In the genomic region with DNA sequence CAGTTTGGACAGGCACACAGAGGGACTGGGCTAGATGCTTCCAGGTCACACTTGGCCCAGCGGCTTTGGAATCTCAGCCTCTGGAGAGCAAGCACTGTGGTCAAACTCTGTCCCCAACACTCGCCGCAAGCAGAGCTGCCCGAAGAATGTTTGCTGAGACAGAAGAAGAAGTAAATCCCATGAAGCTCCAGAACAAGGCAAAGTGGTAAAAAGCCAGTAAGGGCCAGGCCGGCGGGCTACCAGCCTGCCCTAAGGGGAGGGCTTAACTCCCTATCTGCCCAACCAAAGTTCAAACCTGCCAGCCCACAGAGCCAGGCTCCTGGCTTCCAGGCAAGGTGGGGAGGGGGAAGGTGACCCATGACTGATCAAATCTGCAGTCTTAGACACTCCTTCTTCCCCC, we compare ENCODE assay signal across 32 mouse cellular contexts. TPM values are rescaled to one million over a fixed set of nuclear protein-coding genes. Genes with fewer than 3 reads are reported as not detected.
DNase-seq lines count a peak whose midpoint lies in the region; ATAC-seq and TF ChIP-seq lines count a peak whose summit lies in the region.
"Had no signal": no experiment of that assay in that cellular context is flagged by ENCODE, and none has a peak within 500 bp of the region (broad histone marks: within the 10 kb centered on the region; RNA-seq: fewer than 3 reads in every experiment).

No protein-coding gene starts in this region.

- no peaks in the 10 kb centered on the region for H3K4me1 ChIP-seq in kidney, embryonic 14.5 days (ENCODE audit: control insufficient read depth, insufficient read depth, low read length)
- peaks cover 6% of the 10 kb centered on the region; the same call in 1 of the 2 replicates for H3K4me1 ChIP-seq in brown adipose tissue, adult 24 weeks (ENCODE audit: control insufficient read depth, insufficient read depth, insufficient read length, low read length)
- H3K4me1 ChIP-seq: forebrain, embryonic 12.5 days; lung, embryonic 15.5 days; midbrain, embryonic 15.5 days; neural tube, embryonic 12.5 days had no signal

- peaks cover 67% of the 10 kb centered on the region for H3K79me2 ChIP-seq in myocyte (ENCODE audit: control insufficient read depth, insufficient read depth)

- DNase-seq in heart, adult 11 months: peak; percentile 83
- DNase-seq in heart, postnatal 36 days: no peak
- peak; percentile 36 to 77 for DNase-seq in kidney, postnatal 25 days
- DNase-seq in cerebellum, postnatal 4 days (ENCODE audit: low spot score in 2 of 2): no peak
- no peak for DNase-seq in urinary bladder, postnatal 4 days (ENCODE audit: low spot score in 2 of 2)
- DNase-seq: cerebellum, adult 8-10 months; cerebellum, postnatal 36 days; embryo, embryonic 11 days; gastrocnemius, postnatal 25 days; heart, adult 18-20 months; right cerebral cortex, adult 18-20 months; spleen, adult 18-20 months; thymus, adult 18-20 months; thymus, postnatal 25 days had no signal

- H3K9ac ChIP-seq in kidney, embryonic 14.5 days (ENCODE audit: low read depth, low read length): no peak overlapping the region
- H3K9ac ChIP-seq: embryonic facial prominence, embryonic 13.5 days; forebrain, embryonic 12.5 days; heart, embryonic 12.5 days; hindbrain, embryonic 15.5 days; limb, embryonic 13.5 days; lung, embryonic 15.5 days; midbrain, embryonic 15.5 days; neural tube, embryonic 12.5 days had no signal

- 85% methylated on average over 6 of the region's 6 CpGs for WGBS in kidney, embryonic 14.5 days

- no peak overlapping the region for H3K27ac ChIP-seq in kidney, embryonic 14.5 days (ENCODE audit: low read depth, low read length)
- H3K27ac ChIP-seq in brown adipose tissue, adult 24 weeks (replicated peaks; ENCODE audit: low read depth, low read length): peak overlapping the region; percentile 35; the same call in 1 of the 2 replicates
- H3K27ac ChIP-seq: embryonic facial prominence, embryonic 13.5 days; forebrain, embryonic 12.5 days; hindbrain, embryonic 10.5 days; hindbrain, embryonic 15.5 days; layer of hippocampus, adult 2 months; left cerebral cortex, adult 2 months; limb, embryonic 13.5 days; lung, embryonic 15.5 days; midbrain, embryonic 10.5 days; midbrain, embryonic 15.5 days; neural tube, embryonic 12.5 days had no signal

- H3K36me3 ChIP-seq in kidney, embryonic 14.5 days (ENCODE audit: control insufficient read depth, insufficient read depth, low read length): no peaks in the 10 kb centered on the region
- no peaks in the 10 kb centered on the region for H3K36me3 ChIP-seq in myocyte (ENCODE audit: control insufficient read depth, insufficient read depth)
- H3K36me3 ChIP-seq: embryonic facial prominence, embryonic 13.5 days; forebrain, embryonic 12.5 days; heart, embryonic 12.5 days; hindbrain, embryonic 10.5 days; hindbrain, embryonic 15.5 days; limb, embryonic 13.5 days; lung, embryonic 15.5 days; midbrain, embryonic 10.5 days; midbrain, embryonic 15.5 days; neural tube, embryonic 12.5 days had no signal

- no peak for ATAC-seq in kidney, embryonic 14.5 days (ENCODE audit: low FRiP score, low TSS enrichment)
- ATAC-seq: inflammation-experienced regulatory T-cells, adult 6 months; midbrain, embryonic 15.5 days had no signal

- no peak overlapping the region for H3K4me2 ChIP-seq in kidney, embryonic 14.5 days (replicated peaks; ENCODE audit: low read depth, low read length)
- H3K4me2 ChIP-seq in myocyte (ENCODE audit: low read depth): peak overlapping the region; percentile 76
- H3K4me2 ChIP-seq: embryonic facial prominence, embryonic 13.5 days; forebrain, embryonic 12.5 days; heart, embryonic 12.5 days; hindbrain, embryonic 15.5 days; limb, embryonic 13.5 days; liver, embryonic 11.5 days; lung, embryonic 15.5 days; midbrain, embryonic 15.5 days; neural tube, embryonic 12.5 days had no signal

- no peak overlapping the region for H3K4me3 ChIP-seq in kidney, embryonic 14.5 days (ENCODE audit: low read length)
- H3K4me3 ChIP-seq in brown adipose tissue, adult 24 weeks (ENCODE audit: insufficient read depth, low read depth, low read length): no peak overlapping the region
- H3K4me3 ChIP-seq in myocyte: no peak overlapping the region
- H3K4me3 ChIP-seq: embryonic facial prominence, embryonic 13.5 days; forebrain, embryonic 12.5 days; heart, embryonic 12.5 days; hindbrain, embryonic 10.5 days; hindbrain, embryonic 15.5 days; layer of hippocampus, adult 2 months; left cerebral cortex, adult 2 months; limb, embryonic 13.5 days; lung, embryonic 15.5 days; midbrain, embryonic 10.5 days; midbrain, embryonic 15.5 days; neural tube, embryonic 12.5 days had no signal

- no peak for TF ChIP-seq POLR2A in myocyte (IDR thresholded peaks at IDR 0.05; ENCODE audit: insufficient read length, low read depth)

- intact Hi-C loops in heart, postnatal 36 days (cut with DNase I): no loop called here

- no peaks in the 10 kb centered on the region for H3K9me3 ChIP-seq in kidney, embryonic 14.5 days (ENCODE audit: control insufficient read depth, low read length)
- H3K9me3 ChIP-seq: embryonic facial prominence, embryonic 13.5 days; forebrain, embryonic 12.5 days; heart, embryonic 12.5 days; hindbrain, embryonic 10.5 days; hindbrain, embryonic 15.5 days; limb, embryonic 13.5 days; lung, embryonic 15.5 days; midbrain, embryonic 10.5 days; midbrain, embryonic 15.5 days; neural tube, embryonic 12.5 days had no signal

- H3ac ChIP-seq in myocyte (ENCODE audit: control insufficient read depth, insufficient read length): no peak overlapping the region

- no peaks in the 10 kb centered on the region for H3K27me3 ChIP-seq in kidney, embryonic 14.5 days (ENCODE audit: control insufficient read depth, insufficient read depth, low read length)
- H3K27me3 ChIP-seq in myocyte (ENCODE audit: control insufficient read depth, insufficient read depth, insufficient read length): no peaks in the 10 kb centered on the region
- H3K27me3 ChIP-seq: CH12.LX; embryonic facial prominence, embryonic 13.5 days; forebrain, embryonic 12.5 days; heart, embryonic 12.5 days; hindbrain, embryonic 15.5 days; limb, embryonic 13.5 days; lung, embryonic 15.5 days; midbrain, embryonic 15.5 days; neural tube, embryonic 12.5 days had no signal

TF ChIP-seq in myocyte, 11 proteins besides CTCF, POLR2A, EP300 and RAD21:
- TF ChIP-seq USF1 (IDR thresholded peaks at IDR 0.05; ENCODE audit: low read depth) (no peak), MYOG (IDR thresholded peaks at IDR 0.05; ENCODE audit: control insufficient read depth in 1 of 3, insufficient read depth in 1 of 3, insufficient read length in 2 of 3, low read depth in 2 of 3) (peak in 1 of 3 experiments; percentile 34), MYOD1 (IDR thresholded peaks at IDR 0.05; ENCODE audit: control insufficient read depth in 1 of 3, insufficient read length in 2 of 3, low read depth in 2 of 3) (peak in 1 of 3 experiments; percentile 3)

RNA-seq across cellular contexts. Expression of a gene that starts 52.2 kb away (rescaled TPM):
- total RNA-seq in heart, postnatal 36 days (2021): 10 to 100 TPM; 80.3 to 90.0 TPM
- polyA plus RNA-seq in kidney, embryonic 14.5 days (2014; fragmentation: Nextera tagmentation; extraction: Ambion mirVana): 18.7 and 24.0 TPM in 2 replicates
- polyA plus RNA-seq in brown adipose tissue, adult 24 weeks (2012; ENCODE audit: insufficient read depth, insufficient read length, missing spikeins): 12.0 and 16.7 TPM in 2 replicates
- polyA plus RNA-seq in myocyte (2012; fragmentation: generic; extraction: Trizol): 28.6 TPM

Comparison
In these comparisons a context has a peak if more than half of its experiments do, and no peak if none do; other contexts are left out.
1. DNase-seq: peak in heart, adult 11 months (single experiment) and kidney, postnatal 25 days (2 of 2); none in heart, postnatal 36 days (0 of 2), cerebellum, postnatal 4 days (0 of 2) and urinary bladder, postnatal 4 days (0 of 2).